Mouse (Mus musculus): ENCODE measurements around the gene Hdac7.

- peak; percentile 93 for TF ChIP-seq CTCF (IDR thresholded peaks at IDR 0.05; ENCODE audit: low read depth)
- no peak for TF ChIP-seq EP300 (IDR thresholded peaks at IDR 0.05; ENCODE audit: low read depth)
Observed at GRCm38 (mm10) chr15:97849116-97849911, 5.0 kb upstream of the Hdac7 start.

Data from liver, embryonic 14.5 days (tissue).